Mouse (Mus musculus): ENCODE results near the gene Olfr281. TPM values are rescaled to one million over a fixed set of nuclear protein-coding genes. Genes with fewer than 3 reads are reported as not detected.
A peak's percentile ranks its signal among the peaks of the same experiment; 100 is the strongest.

Olfr281 gene
- polyA plus RNA-seq, 1 experiment: not detected

DNA sequence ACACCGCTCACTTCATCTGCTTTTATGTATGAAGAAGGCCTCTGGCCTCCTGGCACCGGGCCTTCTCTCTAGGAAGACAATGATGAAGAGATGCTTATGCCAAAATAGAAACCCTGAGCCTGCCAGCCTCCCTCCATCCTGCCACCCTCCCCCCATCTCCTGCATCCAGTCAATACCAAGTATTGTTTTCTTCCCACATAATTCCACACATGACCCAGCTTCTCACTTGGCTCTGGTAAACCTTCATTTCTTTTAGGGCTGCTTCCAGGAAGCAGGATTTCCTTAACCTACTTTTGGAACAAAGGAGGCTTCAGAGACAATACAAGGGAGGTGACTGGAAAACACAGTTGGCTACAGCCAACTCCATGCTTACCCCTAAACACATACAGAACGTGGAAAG lies 30.3 kb downstream of the Olfr281 start, which contains the start of gene Lalba:
Lalba (minus strand) TSS at position 21 of the 400 bp plus-strand sequence.
- peaks cover 12% of the 10 kb centered on the region; the same call in 1 of the 2 replicates for H3K4me1 ChIP-seq (ENCODE audit: control insufficient read depth, insufficient read depth, insufficient read length)
- WGBS: 84% methylated on average over 3 of the region's 3 CpGs

DNA sequence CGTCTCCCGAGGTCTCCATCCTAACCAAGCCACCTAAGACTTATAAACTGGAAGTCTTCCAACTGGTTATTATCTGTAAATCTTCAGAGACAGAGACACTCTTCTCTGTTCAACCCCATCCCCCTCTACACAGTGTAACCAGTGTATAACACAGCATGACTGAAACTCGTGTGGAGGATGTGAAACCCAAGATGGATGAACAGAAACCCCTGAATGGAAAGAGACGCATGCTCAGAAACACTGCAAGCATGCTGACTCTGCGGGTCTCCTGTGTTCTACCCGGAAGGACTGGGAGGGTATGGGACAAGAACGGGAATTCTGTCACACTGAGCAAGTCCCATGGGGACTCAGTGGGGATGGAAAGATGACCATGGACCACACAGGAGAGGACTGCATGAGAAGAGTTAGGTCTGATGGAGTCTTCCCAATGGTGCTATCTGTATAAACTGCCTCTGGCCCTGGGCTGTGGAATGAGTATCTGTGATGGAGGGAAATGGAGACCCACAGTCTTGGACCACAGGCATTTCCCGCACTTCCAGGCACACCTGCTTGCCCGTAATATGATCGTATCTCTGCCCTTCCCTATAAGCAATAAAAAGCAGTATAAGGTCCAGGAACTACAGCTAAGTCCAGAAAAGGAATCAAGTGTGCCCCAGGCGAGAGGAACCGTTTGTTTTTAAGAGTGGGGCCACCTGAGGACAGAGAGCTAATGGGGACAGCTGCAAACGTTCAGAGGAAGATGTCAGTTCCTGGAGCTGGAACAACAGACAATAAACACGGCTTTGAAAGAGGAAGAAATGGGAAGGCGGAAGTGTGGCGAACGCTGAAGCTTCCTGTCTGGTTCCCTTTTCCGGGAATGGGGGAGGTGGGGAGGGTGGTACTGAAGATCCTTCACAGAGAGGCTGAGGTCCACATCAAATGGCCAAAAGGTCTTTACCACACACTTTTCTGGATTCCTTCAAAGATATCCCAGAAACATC lies 31.8 kb downstream of the Olfr281 start:
- DNase-seq (ENCODE audit: low read depth in 1 of 2, low spot score in 2 of 2): peak; percentile 49 to 76
- Histone ChIP-seq H3K27me3 (ENCODE audit: control insufficient read depth, insufficient read depth, low read length) (no peaks in the 10 kb centered on the region), H3K36me3 (ENCODE audit: control insufficient read depth, insufficient read depth, low read length) (no peaks in the 10 kb centered on the region), H3K4me3 (ENCODE audit: extremely low read depth, insufficient read depth, insufficient read length) (peak overlapping the region; percentile 17; the same call in 1 of the 2 replicates), H3K4me1 (ENCODE audit: control insufficient read depth, insufficient read depth, insufficient read length) (peaks cover 12% of the 10 kb centered on the region; the same call in 1 of the 2 replicates), H3K27ac (ENCODE audit: insufficient read depth, low read length) (peak overlapping the region; percentile 91)
- no peak for TF ChIP-seq CTCF (IDR thresholded peaks at IDR 0.05; ENCODE audit: extremely low read depth, insufficient read depth, insufficient read length, insufficient replicate concordance)
- peak; percentile 11; the same call in 1 of the 2 replicates for TF ChIP-seq POLR2A (IDR thresholded peaks at IDR 0.05; ENCODE audit: low read depth, low read length)
- WGBS: 17% methylated on average over 18 of the region's 18 CpGs

More for the DNA sequence above, 30.3 kb downstream of the Olfr281 start, which contains the start of gene Lalba:
- no peaks in the 10 kb centered on the region for H3K36me3 ChIP-seq (ENCODE audit: control insufficient read depth, insufficient read depth, low read length)
- H3K27ac ChIP-seq (ENCODE audit: insufficient read depth, low read length): no peak within 1 kb of the TSS
- no peak for DNase-seq (ENCODE audit: low read depth in 1 of 2, low spot score in 2 of 2)
- H3K27me3 ChIP-seq (ENCODE audit: control insufficient read depth, insufficient read depth, low read length): no peaks in the 10 kb centered on the region
- H3K4me3 ChIP-seq (ENCODE audit: extremely low read depth, insufficient read depth, insufficient read length): no peak within 1 kb of the TSS
- no peak for TF ChIP-seq CTCF (IDR thresholded peaks at IDR 0.05; ENCODE audit: extremely low read depth, insufficient read depth, insufficient read length, insufficient replicate concordance)
- TF ChIP-seq POLR2A (IDR thresholded peaks at IDR 0.05; ENCODE audit: low read depth, low read length): no peak

DNA sequence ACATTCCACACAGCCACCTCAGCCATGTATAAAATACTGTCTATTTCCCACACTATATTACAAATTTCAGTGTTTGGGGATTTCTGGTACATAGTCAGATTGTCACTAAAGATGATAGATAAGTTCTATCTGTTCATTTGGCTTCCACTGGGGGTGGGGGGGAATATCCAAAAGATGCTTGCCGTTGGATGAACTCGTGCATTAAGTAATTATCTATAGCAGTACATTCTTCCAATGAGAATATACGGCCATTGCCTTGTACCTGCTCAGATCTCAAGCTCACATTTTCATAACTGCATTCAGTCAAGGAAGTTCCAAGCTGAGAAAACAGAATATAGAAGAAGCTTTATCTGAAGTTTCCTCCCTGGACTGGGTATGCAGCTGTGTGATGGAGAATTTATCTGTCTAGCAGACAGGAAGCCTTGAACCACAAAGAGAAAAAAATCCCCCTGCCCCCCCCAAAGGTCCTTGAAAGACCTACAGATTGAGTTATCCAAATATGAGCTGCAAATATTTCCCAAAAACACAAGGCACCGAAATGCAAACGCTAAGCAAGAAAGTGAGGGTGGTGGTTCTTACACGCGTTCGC lies 34.1 kb downstream of the Olfr281 start:
- H3K36me3 ChIP-seq (ENCODE audit: control insufficient read depth, insufficient read depth, low read length): no peaks in the 10 kb centered on the region
- H3K4me1 ChIP-seq (ENCODE audit: control insufficient read depth, insufficient read depth, insufficient read length): peaks cover 12% of the 10 kb centered on the region; the same call in 1 of the 2 replicates
- no peak for DNase-seq (ENCODE audit: low read depth in 1 of 2, low spot score in 2 of 2)
- no peaks in the 10 kb centered on the region for H3K27me3 ChIP-seq (ENCODE audit: control insufficient read depth, insufficient read depth, low read length)
- 48% methylated on average over 8 of the region's 8 CpGs for WGBS
- H3K4me3 ChIP-seq (ENCODE audit: extremely low read depth, insufficient read depth, insufficient read length): no peak overlapping the region
- no peak overlapping the region for H3K27ac ChIP-seq (ENCODE audit: insufficient read depth, low read length)
- TF ChIP-seq CTCF (IDR thresholded peaks at IDR 0.05; ENCODE audit: extremely low read depth, insufficient read depth, insufficient read length, insufficient replicate concordance): no peak
- no peak for TF ChIP-seq POLR2A (IDR thresholded peaks at IDR 0.05; ENCODE audit: low read depth, low read length)

DNA sequence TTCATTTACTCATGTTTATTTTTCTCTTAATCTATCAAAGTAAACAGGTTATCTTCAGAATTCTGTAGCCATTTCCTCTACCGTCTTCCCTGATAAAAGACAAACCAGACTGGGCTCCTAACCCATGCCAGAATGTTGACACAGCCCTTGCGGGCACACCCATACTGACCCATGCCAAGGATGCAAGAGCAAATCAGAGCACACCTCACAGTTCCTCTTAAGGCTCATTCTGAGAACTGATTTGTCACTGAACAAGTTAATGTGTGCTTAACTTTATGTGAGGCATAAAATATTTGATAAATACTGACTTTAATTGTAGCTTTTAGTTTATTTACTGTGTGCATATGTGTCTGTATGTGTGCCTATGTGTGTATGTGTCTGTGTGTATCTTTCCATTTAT lies 38.9 kb downstream of the Olfr281 start:
- Histone ChIP-seq H3K4me1 (ENCODE audit: control insufficient read depth, insufficient read depth, insufficient read length) (no peaks in the 10 kb centered on the region), H3K36me3 (ENCODE audit: control insufficient read depth, insufficient read depth, low read length) (no peaks in the 10 kb centered on the region), H3K27ac (ENCODE audit: insufficient read depth, low read length) (no peak overlapping the region), H3K4me3 (ENCODE audit: extremely low read depth, insufficient read depth, insufficient read length) (no peak overlapping the region), H3K27me3 (ENCODE audit: control insufficient read depth, insufficient read depth, low read length) (no peaks in the 10 kb centered on the region)
- WGBS: 77% methylated on average over 2 of the region's 2 CpGs
- TF ChIP-seq CTCF (IDR thresholded peaks at IDR 0.05; ENCODE audit: extremely low read depth, insufficient read depth, insufficient read length, insufficient replicate concordance) (no peak), POLR2A (IDR thresholded peaks at IDR 0.05; ENCODE audit: low read depth, low read length) (no peak)
- DNase-seq (ENCODE audit: low read depth in 1 of 2, low spot score in 2 of 2): no peak

DNA sequence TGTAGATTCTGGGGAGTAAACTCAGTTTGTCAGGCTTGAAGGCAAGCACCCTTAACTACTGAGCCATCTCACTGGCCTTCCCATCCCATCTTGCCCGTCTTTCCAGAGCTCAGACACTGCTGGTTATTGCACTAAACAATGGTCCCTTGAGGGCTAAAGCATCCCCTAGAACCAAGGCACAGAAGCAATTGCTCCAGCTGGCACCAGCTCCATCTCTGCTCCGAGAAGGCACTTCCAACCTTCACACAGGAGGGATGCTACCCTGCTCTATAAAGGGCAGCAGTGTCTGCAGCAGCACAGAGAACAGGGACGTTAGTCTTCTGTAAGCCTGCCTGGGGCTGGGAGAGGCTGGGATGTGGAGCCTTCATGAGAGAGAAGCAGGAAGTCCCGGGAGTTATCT lies 39.7 kb downstream of the Olfr281 start, which contains the start of gene Olfr279:
Olfr279 (plus strand) TSS at position 301 of the 400 bp plus-strand sequence.
- WGBS: 80% methylated on average over 4 of the region's 4 CpGs
- Histone ChIP-seq H3K27ac (ENCODE audit: insufficient read depth, low read length) (no peak within 1 kb of the TSS), H3K4me3 (ENCODE audit: extremely low read depth, insufficient read depth, insufficient read length) (no peak within 1 kb of the TSS), H3K4me1 (ENCODE audit: control insufficient read depth, insufficient read depth, insufficient read length) (no peaks in the 10 kb centered on the region), H3K36me3 (ENCODE audit: control insufficient read depth, insufficient read depth, low read length) (no peaks in the 10 kb centered on the region), H3K27me3 (ENCODE audit: control insufficient read depth, insufficient read depth, low read length) (no peaks in the 10 kb centered on the region)
- TF ChIP-seq POLR2A (IDR thresholded peaks at IDR 0.05; ENCODE audit: low read depth, low read length): no peak
- TF ChIP-seq CTCF (IDR thresholded peaks at IDR 0.05; ENCODE audit: extremely low read depth, insufficient read depth, insufficient read length, insufficient replicate concordance): no peak
- no peak for DNase-seq (ENCODE audit: low read depth in 1 of 2, low spot score in 2 of 2)

DNA sequence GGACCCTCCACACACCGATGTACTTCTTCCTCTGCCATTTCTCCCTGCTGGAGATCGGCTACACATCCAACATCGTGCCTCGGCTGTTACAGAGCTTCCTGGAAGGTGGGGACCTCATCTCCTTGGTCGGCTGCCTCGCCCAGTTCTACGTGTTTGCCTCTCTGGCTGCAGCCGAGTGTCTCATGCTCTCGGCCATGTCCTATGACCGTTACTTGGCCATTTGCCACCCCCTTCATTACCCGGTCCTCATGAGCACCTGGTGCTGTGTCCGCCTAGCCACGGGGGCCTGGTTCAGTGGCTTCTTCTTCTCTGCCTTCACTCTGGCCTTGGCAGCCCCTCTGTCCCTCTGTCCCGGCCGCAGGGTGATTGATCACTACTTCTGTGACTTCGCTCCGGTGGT lies 45.2 kb downstream of the Olfr281 start:
- TF ChIP-seq POLR2A (IDR thresholded peaks at IDR 0.05; ENCODE audit: low read depth, low read length) (no peak), CTCF (IDR thresholded peaks at IDR 0.05; ENCODE audit: extremely low read depth, insufficient read depth, insufficient read length, insufficient replicate concordance) (no peak)
- Histone ChIP-seq H3K36me3 (ENCODE audit: control insufficient read depth, insufficient read depth, low read length) (no peaks in the 10 kb centered on the region), H3K4me3 (ENCODE audit: extremely low read depth, insufficient read depth, insufficient read length) (no peak overlapping the region), H3K27ac (ENCODE audit: insufficient read depth, low read length) (no peak overlapping the region), H3K4me1 (ENCODE audit: control insufficient read depth, insufficient read depth, insufficient read length) (no peaks in the 10 kb centered on the region), H3K27me3 (ENCODE audit: control insufficient read depth, insufficient read depth, low read length) (no peaks in the 10 kb centered on the region)
- 93% methylated on average over 17 of the region's 17 CpGs for WGBS
- DNase-seq (ENCODE audit: low read depth in 1 of 2, low spot score in 2 of 2): no peak
